Mouse (Mus musculus) liver, adult 2 months (tissue): ENCODE data around the gene Nme7.

Experiments used
- CTCF ChIP-seq: fragments of 200-500 bp; IDR thresholded peaks from 2 replicates; pipeline ENCODE4 v1.5.1; 2011; ENCODE audit warnings: low read depth, low read length, control low read depth
- POLR2A ChIP-seq: fragments of 200-500 bp; IDR thresholded peaks from 2 replicates; pipeline ENCODE4 v1.6.1; 2011; ENCODE audit warnings: low read length, control low read depth; ENCODE audit not compliant: insufficient read depth; ENCODE audit errors: extremely low read depth

DNA sequence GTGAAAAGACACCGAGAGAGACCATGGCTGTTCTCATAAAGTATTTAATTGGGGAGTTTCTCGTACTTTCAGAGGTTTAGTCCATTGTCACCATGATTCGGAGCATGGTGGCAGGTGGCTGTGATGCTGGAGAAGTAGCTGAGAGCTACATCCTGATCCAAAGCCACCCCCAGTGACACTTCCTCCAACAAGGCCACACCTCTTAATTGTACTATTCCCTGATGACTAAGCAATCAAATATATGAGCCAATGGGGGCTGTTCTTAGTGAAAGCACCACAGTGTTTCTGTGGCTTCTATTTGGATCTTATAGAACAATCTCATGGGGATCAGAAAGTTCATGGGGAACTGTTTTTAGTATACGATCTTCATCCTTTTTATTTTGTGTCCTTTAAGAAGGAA, 85.8 kb downstream of the Nme7 start:
- TF ChIP-seq POLR2A (no peak), CTCF (no peak)
